Mouse (Mus musculus): ENCODE measurements at regions not wholly inside any gene's neighbourhood (a gene's known extent, or its start where the extent isn't known, plus 50 kb on each side); places are given as distances from the start of the nearest gene placed in this dataset.
A peak's percentile ranks its signal among the peaks of the same experiment; 100 is the strongest.

- H3K4me2 ChIP-seq (ENCODE audit: low read depth), result no peak overlapping the region
- no peak for TF ChIP-seq CTCF (IDR thresholded peaks at IDR 0.05; ENCODE audit: low read depth)
- WGBS, result 41% methylated on average over 3 of the region's 3 CpGs
Observed at GRCm38 (mm10) chr7:83242233-83242632, 342.5 kb upstream of the Tmc3 start.

GRCm38 (mm10) chr7:83245867-83246266 is 338.9 kb upstream of the Tmc3 start:
- H3K27me3 ChIP-seq (ENCODE audit: insufficient read depth, low read length), result no peaks in the 10 kb centered on the region
- TF ChIP-seq CTCF (IDR thresholded peaks at IDR 0.05; ENCODE audit: low read depth), result no peak
- H3K9me3 ChIP-seq (ENCODE audit: low read length), result no peaks in the 10 kb centered on the region
- no peaks in the 10 kb centered on the region for H3K4me1 ChIP-seq (ENCODE audit: insufficient read depth)
- no peak overlapping the region for H3K4me3 ChIP-seq (ENCODE audit: low read depth, low read length)
- ATAC-seq, result no peak
- DNase-seq, result no peak
- no peak overlapping the region for H3K4me2 ChIP-seq (ENCODE audit: low read depth)
- WGBS, result 83% methylated on average over 2 of the region's 2 CpGs
- no peaks in the 10 kb centered on the region for H3K36me3 ChIP-seq (ENCODE audit: insufficient read depth)
- H3K9ac ChIP-seq, result no peak overlapping the region
- no peak overlapping the region for H3K27ac ChIP-seq (ENCODE audit: low read depth, low read length)

More at GRCm38 (mm10) chr7:83242233-83242632, 342.5 kb upstream of the Tmc3 start:
- H3K27me3 ChIP-seq (ENCODE audit: insufficient read depth, low read length), result no peaks in the 10 kb centered on the region
- H3K36me3 ChIP-seq (ENCODE audit: insufficient read depth), result no peaks in the 10 kb centered on the region
- no peaks in the 10 kb centered on the region for H3K9me3 ChIP-seq (ENCODE audit: low read length)
- H3K4me1 ChIP-seq (ENCODE audit: insufficient read depth), result no peaks in the 10 kb centered on the region
- no peak overlapping the region for H3K9ac ChIP-seq
- DNase-seq, result no peak
- peak; percentile 74 for ATAC-seq
- H3K27ac ChIP-seq (ENCODE audit: low read depth, low read length), result no peak overlapping the region
- no peak overlapping the region for H3K4me3 ChIP-seq (ENCODE audit: low read depth, low read length)

GRCm38 (mm10) chr7:83251995-83252563 is 332.6 kb upstream of the Tmc3 start:
- H3K9me3 ChIP-seq (ENCODE audit: low read length), result no peaks in the 10 kb centered on the region
- TF ChIP-seq CTCF (IDR thresholded peaks at IDR 0.05; ENCODE audit: low read depth), result no peak
- H3K4me1 ChIP-seq (ENCODE audit: insufficient read depth), result no peaks in the 10 kb centered on the region
- no peak overlapping the region for H3K4me2 ChIP-seq (ENCODE audit: low read depth)
- H3K27ac ChIP-seq (ENCODE audit: low read depth, low read length), result no peak overlapping the region
- no peaks in the 10 kb centered on the region for H3K27me3 ChIP-seq (ENCODE audit: insufficient read depth, low read length)
- no peak overlapping the region for H3K4me3 ChIP-seq (ENCODE audit: low read depth, low read length)
- 74% methylated on average over 8 of the region's 8 CpGs for WGBS
- no peak overlapping the region for H3K9ac ChIP-seq
- H3K36me3 ChIP-seq (ENCODE audit: insufficient read depth), result no peaks in the 10 kb centered on the region
- DNase-seq (no peak), ATAC-seq (peak; percentile 78)

GRCm38 (mm10) chr7:83253001-83253400 is 331.7 kb upstream of the Tmc3 start:
- Histone ChIP-seq H3K27ac (ENCODE audit: low read depth, low read length) (no peak overlapping the region), H3K9me3 (ENCODE audit: low read length) (no peaks in the 10 kb centered on the region), H3K27me3 (ENCODE audit: insufficient read depth, low read length) (no peaks in the 10 kb centered on the region), H3K4me2 (ENCODE audit: low read depth) (no peak overlapping the region), H3K9ac (no peak overlapping the region), H3K36me3 (ENCODE audit: insufficient read depth) (no peaks in the 10 kb centered on the region), H3K4me1 (ENCODE audit: insufficient read depth) (no peaks in the 10 kb centered on the region), H3K4me3 (ENCODE audit: low read depth, low read length) (no peak overlapping the region)
- ATAC-seq (no peak), DNase-seq (no peak)
- no peak for TF ChIP-seq CTCF (IDR thresholded peaks at IDR 0.05; ENCODE audit: low read depth)
- WGBS, result 83% methylated on average over 9 of the region's 9 CpGs

- WGBS, result 81% methylated on average over 3 of the region's 3 CpGs
- Histone ChIP-seq H3K9ac (no peak overlapping the region), H3K27me3 (ENCODE audit: insufficient read depth, low read length) (no peaks in the 10 kb centered on the region), H3K4me2 (ENCODE audit: low read depth) (no peak overlapping the region), H3K36me3 (ENCODE audit: insufficient read depth) (no peaks in the 10 kb centered on the region), H3K27ac (ENCODE audit: low read depth, low read length) (no peak overlapping the region), H3K4me3 (ENCODE audit: low read depth, low read length) (no peak overlapping the region), H3K9me3 (ENCODE audit: low read length) (no peaks in the 10 kb centered on the region), H3K4me1 (ENCODE audit: insufficient read depth) (no peaks in the 10 kb centered on the region)
- no peak for TF ChIP-seq CTCF (IDR thresholded peaks at IDR 0.05; ENCODE audit: low read depth)
- ATAC-seq (no peak), DNase-seq (no peak)
Observed at GRCm38 (mm10) chr7:83253432-83253831, 331.3 kb upstream of the Tmc3 start.

GRCm38 (mm10) chr7:83254411-83254810 is 330.3 kb upstream of the Tmc3 start:
- no peaks in the 10 kb centered on the region for H3K27me3 ChIP-seq (ENCODE audit: insufficient read depth, low read length)
- WGBS, result 92% methylated on average over 4 of the region's 4 CpGs
- no peaks in the 10 kb centered on the region for H3K4me1 ChIP-seq (ENCODE audit: insufficient read depth)
- no peak overlapping the region for H3K4me3 ChIP-seq (ENCODE audit: low read depth, low read length)
- H3K36me3 ChIP-seq (ENCODE audit: insufficient read depth), result no peaks in the 10 kb centered on the region
- H3K27ac ChIP-seq (ENCODE audit: low read depth, low read length), result no peak overlapping the region
- H3K9me3 ChIP-seq (ENCODE audit: low read length), result no peaks in the 10 kb centered on the region
- no peak overlapping the region for H3K9ac ChIP-seq
- ATAC-seq (no peak), DNase-seq (no peak)
- H3K4me2 ChIP-seq (ENCODE audit: low read depth), result no peak overlapping the region
- no peak for TF ChIP-seq CTCF (IDR thresholded peaks at IDR 0.05; ENCODE audit: low read depth)

- 66% methylated on average over 6 of the region's 6 CpGs for WGBS
- ATAC-seq (no peak), DNase-seq (no peak)
- Histone ChIP-seq H3K4me3 (ENCODE audit: low read depth, low read length) (no peak overlapping the region), H3K36me3 (ENCODE audit: insufficient read depth) (no peaks in the 10 kb centered on the region), H3K4me2 (ENCODE audit: low read depth) (no peak overlapping the region), H3K27ac (ENCODE audit: low read depth, low read length) (no peak overlapping the region), H3K9ac (no peak overlapping the region), H3K4me1 (ENCODE audit: insufficient read depth) (no peaks in the 10 kb centered on the region), H3K9me3 (ENCODE audit: low read length) (no peaks in the 10 kb centered on the region), H3K27me3 (ENCODE audit: insufficient read depth, low read length) (no peaks in the 10 kb centered on the region)
- TF ChIP-seq CTCF (IDR thresholded peaks at IDR 0.05; ENCODE audit: low read depth), result no peak
Observed at GRCm38 (mm10) chr7:83256236-83256784, 328.4 kb upstream of the Tmc3 start.
